Mouse (Mus musculus) testis, adult 2 months (tissue): ENCODE results near the gene Zfp114.

Source experiments
- CTCF ChIP-seq: fragments of 200-500 bp; IDR thresholded peaks from 2 replicates; pipeline ENCODE4 v1.5.1; 2012; ENCODE audit warnings: low read depth, mild to moderate bottlenecking, inconsistent platforms, low read length, moderate library complexity; ENCODE audit not compliant: control insufficient read depth, insufficient read depth, insufficient replicate concordance
- POLR2A ChIP-seq: fragments of 200-500 bp; IDR thresholded peaks from 2 replicates; pipeline ENCODE4 v1.6.1; 2012; ENCODE audit warnings: low read depth, mild to moderate bottlenecking, inconsistent platforms, low read length, moderate library complexity; ENCODE audit not compliant: control insufficient read depth

DNA sequence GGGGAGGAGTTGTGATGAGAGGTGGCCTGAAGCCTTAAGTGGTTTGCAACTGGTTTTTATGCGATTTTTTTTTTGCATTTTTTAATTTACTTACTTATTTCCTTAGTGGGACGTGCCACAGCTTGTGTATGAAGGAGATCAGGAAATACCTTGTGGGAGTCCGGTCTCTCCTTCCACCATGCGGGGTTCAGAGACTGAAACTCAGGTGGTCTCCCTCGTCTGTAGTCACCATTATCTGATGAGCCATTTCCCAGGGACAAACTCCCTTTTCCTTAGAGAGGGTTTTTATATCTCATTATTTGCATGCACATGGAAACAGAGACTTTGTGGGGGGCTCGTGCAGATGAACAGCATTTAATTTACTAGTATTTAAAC, 464 bp downstream of the Zfp114 start:
- TF ChIP-seq CTCF = no peak
- no peak for TF ChIP-seq POLR2A
